Mouse (Mus musculus): ENCODE measurements around the gene Ufsp1. TPM values are rescaled to one million over a fixed set of nuclear protein-coding genes. Genes with fewer than 3 reads are reported as not detected.

The Ufsp1 gene
- polyA plus RNA-seq, 1 experiment from 2014 or later = 8.1 TPM

DNA sequence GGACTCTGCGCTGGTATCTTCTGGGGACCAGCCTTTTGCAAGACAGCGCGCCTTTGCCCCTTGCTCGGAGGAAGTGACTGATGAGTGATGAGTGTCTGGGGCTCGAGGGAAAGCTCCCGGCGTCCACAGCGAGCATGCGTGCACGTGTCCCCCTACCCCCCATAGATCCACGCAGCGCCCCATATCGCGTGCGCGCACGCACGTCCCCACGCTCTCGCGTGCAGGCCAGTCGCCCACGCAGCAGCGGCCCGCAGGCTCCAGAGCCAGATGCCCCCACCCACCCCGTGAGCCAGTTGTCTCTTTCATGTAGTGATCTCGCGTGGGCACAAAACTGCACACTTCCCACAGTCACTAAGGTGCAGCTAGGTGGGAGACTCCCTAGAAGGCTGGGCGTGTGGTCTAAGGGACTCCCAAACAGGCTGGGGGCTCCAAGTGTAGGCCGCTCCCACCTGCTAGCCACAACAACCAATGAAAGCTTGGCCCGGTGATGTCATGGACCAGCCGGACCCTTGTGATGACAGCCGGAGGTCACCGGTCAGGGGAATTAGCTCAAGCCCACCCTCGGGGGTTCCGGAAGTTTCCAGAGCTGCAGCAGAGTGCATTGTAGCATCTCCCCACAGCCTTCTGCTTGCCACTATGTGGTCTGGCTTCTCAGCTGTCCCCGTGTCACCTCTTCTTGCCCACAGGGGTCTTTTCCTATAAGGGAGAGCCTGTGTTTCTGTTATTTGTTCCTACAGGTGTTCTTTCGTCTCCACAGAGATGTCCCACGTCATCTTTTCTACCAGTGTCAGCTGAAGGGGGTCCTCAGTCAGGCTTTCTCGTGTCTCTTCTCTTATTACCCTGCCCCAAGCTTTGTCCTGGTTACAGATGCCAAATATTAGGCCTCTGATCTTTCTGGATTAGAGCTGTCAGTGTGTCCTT, 7.1 kb upstream of the Ufsp1 start, which contains the start of gene Ache:
Gene Ache (plus strand): TSS at position 488 of the 921 bp plus-strand sequence.
- peak within 1 kb of the TSS; percentile 100 for H3K4me2 ChIP-seq
- H3K4me3 ChIP-seq = peak within 1 kb of the TSS; percentile 57
- H3K27me3 ChIP-seq (replicated peaks) = peaks cover 57% of the 10 kb centered on the region
- 0 out of 2 replicates have a peak, but pooled peaks have one; percentile 3 for ATAC-seq (ENCODE audit: extremely low read depth, insufficient number of reproducible peaks, low FRiP score, low TSS enrichment)
- no peaks in the 10 kb centered on the region for H3K9me3 ChIP-seq
- H3K9ac ChIP-seq = peak within 1 kb of the TSS; percentile 79
- H3K4me1 ChIP-seq = peaks cover 39% of the 10 kb centered on the region
- 1% methylated on average over 40 of the region's 40 CpGs for WGBS
- peak within 1 kb of the TSS; percentile 57 for H3K27ac ChIP-seq (replicated peaks)
- H3K36me3 ChIP-seq = no peaks in the 10 kb centered on the region

DNA sequence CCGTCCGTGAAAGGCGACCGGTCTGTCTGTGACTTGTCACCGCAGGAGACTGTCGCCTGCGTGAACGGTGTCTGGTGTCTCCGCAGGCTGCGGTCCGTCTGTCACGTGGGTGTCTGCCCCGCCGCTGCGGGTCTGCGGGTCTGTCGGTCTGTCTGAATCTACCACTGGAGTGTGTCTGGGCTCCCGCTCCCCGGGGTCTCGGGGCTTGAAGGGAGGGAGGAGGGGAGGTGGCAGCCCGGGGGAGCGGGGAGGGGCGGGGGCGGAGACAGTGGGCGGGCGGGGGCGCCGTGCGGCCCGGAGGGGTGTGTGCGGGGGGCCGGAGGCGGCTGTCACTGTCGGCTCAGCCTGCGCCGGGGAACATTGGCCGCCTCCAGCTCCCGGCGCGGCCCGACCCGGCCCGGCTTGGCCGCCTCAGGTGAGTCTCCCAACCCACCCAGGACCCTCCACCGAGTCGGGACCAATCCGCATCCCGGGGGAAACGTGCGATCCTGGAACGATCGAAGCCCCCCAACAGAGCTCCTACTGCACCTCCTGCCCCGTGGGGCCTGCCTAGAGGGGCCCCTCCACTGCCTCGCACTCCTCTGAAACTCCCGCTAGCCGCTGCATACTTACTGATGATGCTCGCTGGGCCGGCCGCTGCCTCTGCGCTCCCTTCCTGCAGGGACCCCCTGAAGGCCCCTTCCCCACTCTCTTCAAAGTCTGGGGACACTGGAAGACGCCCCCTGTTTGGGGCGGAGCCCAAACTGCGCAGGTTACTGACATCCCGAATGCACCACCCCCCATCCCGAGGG, 6.3 kb upstream of the Ufsp1 start:
- Histone ChIP-seq H3K9me3 (no peaks in the 10 kb centered on the region), H3K27ac (replicated peaks) (peak overlapping the region; percentile 57), H3K4me3 (peak overlapping the region; percentile 57), H3K4me2 (peak overlapping the region; percentile 100), H3K9ac (peak overlapping the region; percentile 79), H3K36me3 (no peaks in the 10 kb centered on the region), H3K4me1 (peaks cover 46% of the 10 kb centered on the region), H3K27me3 (replicated peaks) (peaks cover 61% of the 10 kb centered on the region)
- ATAC-seq (ENCODE audit: extremely low read depth, insufficient number of reproducible peaks, low FRiP score, low TSS enrichment) = peak; percentile 29
- WGBS = 1% methylated on average over 63 of the region's 65 CpGs

DNA sequence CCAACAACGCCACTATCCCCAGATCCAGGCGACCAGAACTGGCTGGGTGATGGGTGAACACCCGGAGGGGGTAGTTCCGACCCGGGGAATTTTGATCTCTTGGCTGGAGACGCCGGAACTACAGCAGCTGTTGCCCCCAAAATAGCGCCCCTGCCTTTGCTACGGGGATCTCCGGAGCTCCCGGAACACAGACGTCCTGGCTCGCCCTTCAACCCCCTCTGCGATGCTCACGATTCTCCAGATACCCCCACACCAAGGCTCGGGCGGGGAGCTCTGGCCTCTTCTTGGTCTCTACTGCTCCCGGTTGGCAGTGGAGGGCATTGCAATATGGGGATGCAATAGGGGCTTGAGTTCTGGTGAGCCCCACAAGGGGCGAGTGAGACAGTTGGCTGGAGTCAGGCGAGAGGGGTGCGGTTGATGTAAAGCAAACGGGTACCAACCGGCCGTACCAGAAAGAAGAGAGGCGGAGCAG, 5.4 kb upstream of the Ufsp1 start:
- Histone ChIP-seq H3K27me3 (replicated peaks) (peaks cover 55% of the 10 kb centered on the region), H3K4me2 (peak overlapping the region; percentile 100), H3K36me3 (no peaks in the 10 kb centered on the region), H3K9ac (peak overlapping the region; percentile 79), H3K4me1 (peaks cover 53% of the 10 kb centered on the region), H3K4me3 (peak overlapping the region; percentile 57), H3K9me3 (no peaks in the 10 kb centered on the region), H3K27ac (replicated peaks) (peak overlapping the region; percentile 66)
- ATAC-seq (ENCODE audit: extremely low read depth, insufficient number of reproducible peaks, low FRiP score, low TSS enrichment) = no peak
- 1% methylated on average over 25 of the region's 25 CpGs for WGBS

DNA sequence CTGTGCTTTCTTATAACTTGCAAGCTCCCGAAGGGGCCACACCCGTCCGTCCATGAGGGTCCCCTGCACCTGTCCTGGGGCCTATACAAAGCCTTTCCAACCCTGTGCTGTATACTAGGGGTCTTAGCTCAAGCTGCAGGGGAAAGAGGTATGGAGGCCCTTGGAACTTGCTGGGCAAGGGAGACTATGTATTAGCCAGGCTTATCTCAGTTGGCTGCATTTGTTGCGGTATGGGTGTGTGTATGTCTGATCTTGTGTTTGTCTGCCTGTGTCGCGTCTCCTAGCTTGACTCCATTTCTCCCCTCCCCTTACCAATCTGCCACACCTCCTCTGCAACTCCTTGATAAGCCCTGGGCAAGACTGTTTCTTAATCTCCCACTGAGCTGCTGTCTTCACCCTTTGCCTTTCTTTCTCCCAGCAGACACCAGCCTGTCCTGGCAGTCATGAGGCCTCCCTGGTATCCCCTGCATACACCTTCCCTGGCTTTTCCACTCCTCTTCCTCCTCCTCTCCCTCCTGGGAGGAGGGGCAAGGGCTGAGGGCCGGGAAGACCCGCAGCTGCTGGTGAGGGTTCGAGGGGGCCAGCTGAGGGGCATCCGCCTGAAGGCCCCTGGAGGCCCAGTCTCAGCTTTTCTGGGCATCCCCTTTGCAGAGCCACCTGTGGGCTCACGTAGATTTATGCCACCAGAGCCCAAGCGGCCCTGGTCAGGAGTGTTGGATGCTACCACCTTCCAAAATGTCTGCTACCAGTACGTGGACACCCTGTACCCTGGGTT, 4.7 kb upstream of the Ufsp1 start:
- 46% methylated on average over 13 of the region's 13 CpGs for WGBS
- no peaks in the 10 kb centered on the region for H3K36me3 ChIP-seq
- ATAC-seq (ENCODE audit: extremely low read depth, insufficient number of reproducible peaks, low FRiP score, low TSS enrichment) = no peak
- peaks cover 55% of the 10 kb centered on the region for H3K27me3 ChIP-seq (replicated peaks)
- H3K27ac ChIP-seq (replicated peaks) = peak overlapping the region; percentile 66
- no peaks in the 10 kb centered on the region for H3K9me3 ChIP-seq
- peak overlapping the region; percentile 100 for H3K4me2 ChIP-seq
- H3K9ac ChIP-seq = peak overlapping the region; percentile 79
- peaks cover 55% of the 10 kb centered on the region for H3K4me1 ChIP-seq
- H3K4me3 ChIP-seq = peak overlapping the region; percentile 57

DNA sequence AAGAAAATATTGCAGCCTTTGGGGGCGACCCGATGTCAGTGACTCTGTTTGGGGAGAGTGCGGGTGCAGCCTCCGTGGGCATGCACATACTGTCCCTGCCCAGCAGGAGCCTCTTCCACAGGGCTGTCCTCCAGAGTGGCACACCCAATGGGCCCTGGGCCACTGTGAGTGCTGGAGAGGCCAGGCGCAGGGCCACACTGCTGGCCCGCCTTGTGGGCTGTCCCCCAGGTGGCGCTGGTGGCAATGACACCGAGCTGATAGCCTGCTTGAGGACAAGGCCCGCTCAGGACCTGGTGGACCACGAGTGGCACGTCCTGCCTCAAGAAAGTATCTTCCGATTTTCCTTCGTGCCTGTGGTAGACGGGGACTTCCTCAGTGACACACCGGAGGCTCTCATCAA, 3.8 kb upstream of the Ufsp1 start:
- no peaks in the 10 kb centered on the region for H3K9me3 ChIP-seq
- no peak for ATAC-seq (ENCODE audit: extremely low read depth, insufficient number of reproducible peaks, low FRiP score, low TSS enrichment)
- H3K27ac ChIP-seq (replicated peaks) = peak overlapping the region; percentile 66; the same call in 1 of the 2 replicates
- WGBS = 19% methylated on average over 15 of the region's 15 CpGs
- H3K4me2 ChIP-seq = peak overlapping the region; percentile 100
- H3K36me3 ChIP-seq = peaks cover 7% of the 10 kb centered on the region
- H3K9ac ChIP-seq = no peak overlapping the region; the same call in 1 of the 2 replicates
- H3K4me1 ChIP-seq = peaks cover 64% of the 10 kb centered on the region
- H3K4me3 ChIP-seq = peak overlapping the region; percentile 57
- peaks cover 55% of the 10 kb centered on the region for H3K27me3 ChIP-seq (replicated peaks)

DNA sequence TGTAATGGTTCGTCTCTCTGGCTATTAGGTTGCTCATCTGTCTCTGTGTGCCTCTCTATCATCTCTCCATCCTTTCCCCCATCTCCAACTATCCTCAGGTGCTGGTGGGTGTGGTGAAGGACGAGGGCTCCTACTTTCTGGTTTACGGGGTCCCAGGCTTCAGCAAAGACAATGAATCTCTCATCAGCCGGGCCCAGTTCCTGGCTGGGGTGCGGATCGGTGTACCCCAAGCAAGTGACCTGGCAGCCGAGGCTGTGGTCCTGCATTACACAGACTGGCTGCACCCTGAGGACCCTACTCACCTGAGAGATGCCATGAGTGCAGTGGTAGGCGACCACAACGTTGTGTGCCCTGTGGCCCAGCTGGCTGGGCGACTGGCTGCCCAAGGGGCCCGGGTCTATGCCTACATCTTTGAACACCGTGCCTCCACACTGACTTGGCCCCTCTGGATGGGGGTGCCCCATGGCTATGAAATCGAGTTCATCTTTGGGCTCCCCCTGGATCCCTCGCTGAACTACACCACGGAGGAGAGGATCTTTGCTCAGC, 3.0 kb upstream of the Ufsp1 start:
- Histone ChIP-seq H3K9ac (no peak overlapping the region), H3K27me3 (replicated peaks) (peaks cover 55% of the 10 kb centered on the region), H3K4me2 (peak overlapping the region; percentile 100), H3K4me3 (peak overlapping the region; percentile 17; the same call in 1 of the 2 replicates), H3K27ac (replicated peaks) (no peak overlapping the region), H3K9me3 (no peaks in the 10 kb centered on the region), H3K4me1 (peaks cover 66% of the 10 kb centered on the region), H3K36me3 (peaks cover 15% of the 10 kb centered on the region)
- WGBS = 74% methylated on average over 15 of the region's 15 CpGs
- ATAC-seq (ENCODE audit: extremely low read depth, insufficient number of reproducible peaks, low FRiP score, low TSS enrichment) = no peak

DNA sequence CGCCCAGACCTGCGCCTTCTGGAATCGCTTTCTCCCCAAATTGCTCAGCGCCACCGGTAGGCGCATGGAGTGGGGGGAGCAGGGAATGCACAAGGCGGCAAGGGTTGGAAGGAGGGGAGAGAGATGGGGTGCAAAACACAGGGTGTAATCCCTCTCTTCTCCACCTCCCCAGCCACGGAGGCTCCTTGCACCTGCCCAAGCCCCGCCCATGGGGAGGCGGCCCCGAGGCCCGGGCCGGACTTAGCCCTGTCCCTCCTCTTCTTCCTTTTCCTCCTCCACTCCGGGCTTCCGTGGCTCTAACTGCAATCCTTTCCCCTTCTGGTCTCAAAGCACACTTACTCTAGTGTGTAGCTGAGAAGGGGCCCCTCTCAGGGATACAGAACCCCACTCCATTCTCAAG, 1.1 kb upstream of the Ufsp1 start:
- 0% methylated on average over 14 of the region's 15 CpGs for WGBS
- H3K4me1 ChIP-seq = peaks cover 51% of the 10 kb centered on the region

DNA sequence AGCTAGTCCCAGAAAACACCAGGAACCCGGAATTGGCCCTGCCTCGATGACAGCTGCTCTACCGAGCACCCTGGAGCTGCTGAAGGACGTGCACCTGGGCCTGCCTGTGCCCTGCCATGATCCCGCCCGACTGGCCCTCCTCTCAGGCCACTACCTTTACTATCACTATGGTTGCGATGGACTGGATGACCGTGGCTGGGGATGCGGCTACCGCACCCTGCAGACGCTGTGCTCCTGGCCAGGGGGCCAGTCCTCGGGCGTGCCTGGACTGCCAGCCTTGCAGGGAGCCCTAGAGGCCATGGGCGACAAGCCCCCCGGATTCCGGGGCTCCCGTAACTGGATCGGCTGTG, 290 bp downstream of the Ufsp1 start:
- Histone ChIP-seq H3K27me3 (replicated peaks) (peaks cover 29% of the 10 kb centered on the region), H3K36me3 (peaks cover 47% of the 10 kb centered on the region), H3K9ac (peak overlapping the region; percentile 88), H3K9me3 (no peaks in the 10 kb centered on the region), H3K27ac (replicated peaks) (peak overlapping the region; percentile 94), H3K4me3 (peak overlapping the region; percentile 70), H3K4me1 (peaks cover 37% of the 10 kb centered on the region), H3K4me2 (peak overlapping the region; percentile 100)
- WGBS = 6% methylated on average over 18 of the region's 18 CpGs
- ATAC-seq (ENCODE audit: extremely low read depth, insufficient number of reproducible peaks, low FRiP score, low TSS enrichment) = 0 out of 2 replicates have a peak, but pooled peaks have one; percentile 16

More for the DNA sequence above, 1.1 kb upstream of the Ufsp1 start:
- H3K4me3 ChIP-seq = peak overlapping the region; percentile 70
- peaks cover 42% of the 10 kb centered on the region for H3K27me3 ChIP-seq (replicated peaks)
- peaks cover 33% of the 10 kb centered on the region for H3K36me3 ChIP-seq
- peak overlapping the region; percentile 94 for H3K27ac ChIP-seq (replicated peaks)
- peak; percentile 44; the same call in 1 of the 2 replicates for ATAC-seq (ENCODE audit: extremely low read depth, insufficient number of reproducible peaks, low FRiP score, low TSS enrichment)
- H3K9ac ChIP-seq = peak overlapping the region; percentile 94
- H3K9me3 ChIP-seq = no peaks in the 10 kb centered on the region
- peak overlapping the region; percentile 100 for H3K4me2 ChIP-seq

DNA sequence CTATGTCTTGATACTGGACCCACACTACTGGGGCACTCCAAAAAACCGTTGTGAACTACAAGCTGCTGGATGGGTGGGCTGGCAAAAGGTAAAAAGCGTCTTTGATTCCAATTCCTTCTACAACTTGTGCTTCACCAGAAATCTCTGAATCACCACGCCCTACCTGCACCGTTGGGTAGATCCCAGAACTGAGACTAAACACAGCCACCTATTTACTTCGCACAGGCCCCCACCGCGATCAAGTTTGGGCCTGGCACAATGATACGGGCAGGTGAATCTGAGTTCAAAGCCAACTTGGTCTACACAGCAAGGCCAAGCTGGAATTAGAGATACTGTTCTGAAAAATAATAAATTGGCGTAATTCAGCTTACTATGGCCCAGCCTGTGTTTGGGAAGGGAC, 867 bp downstream of the Ufsp1 start:
- ATAC-seq (ENCODE audit: extremely low read depth, insufficient number of reproducible peaks, low FRiP score, low TSS enrichment) = no peak
- H3K4me2 ChIP-seq = peak overlapping the region; percentile 100
- peaks cover 24% of the 10 kb centered on the region for H3K27me3 ChIP-seq (replicated peaks)
- no peaks in the 10 kb centered on the region for H3K9me3 ChIP-seq
- peak overlapping the region; percentile 88 for H3K9ac ChIP-seq
- H3K4me3 ChIP-seq = peak overlapping the region; percentile 70
- peaks cover 32% of the 10 kb centered on the region for H3K4me1 ChIP-seq
- 76% methylated on average over 9 of the region's 9 CpGs for WGBS
- peak overlapping the region; percentile 94; the same call in 1 of the 2 replicates for H3K27ac ChIP-seq (replicated peaks)
- peaks cover 53% of the 10 kb centered on the region for H3K36me3 ChIP-seq

DNA sequence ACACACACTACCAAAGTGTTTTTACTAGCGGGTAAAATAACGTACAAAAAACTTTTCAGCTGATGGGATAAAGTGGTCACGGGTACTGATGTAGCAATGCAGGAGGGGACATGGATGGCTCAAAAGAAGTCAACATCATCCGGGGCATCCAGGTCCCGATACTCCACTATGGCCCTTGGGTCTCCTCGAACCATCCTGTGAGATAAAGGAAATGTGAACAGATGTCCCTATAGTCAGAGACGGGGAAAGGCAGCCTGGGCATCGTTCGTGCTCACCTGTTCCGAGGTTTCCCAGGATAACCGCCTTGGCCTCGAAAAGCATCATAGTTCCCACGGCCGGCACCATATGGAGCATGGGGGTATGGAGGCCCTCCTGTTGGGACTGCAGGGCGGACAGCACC, 1.3 kb downstream of the Ufsp1 start:
- peak overlapping the region; percentile 100; the same call in 1 of the 2 replicates for H3K4me2 ChIP-seq
- H3K4me1 ChIP-seq = peaks cover 28% of the 10 kb centered on the region

More for the DNA sequence above, 1.3 kb downstream of the Ufsp1 start:
- Histone ChIP-seq H3K4me3 (no peak overlapping the region), H3K36me3 (peaks cover 57% of the 10 kb centered on the region), H3K9ac (no peak overlapping the region; the same call in 1 of the 2 replicates), H3K27me3 (replicated peaks) (peaks cover 19% of the 10 kb centered on the region), H3K9me3 (no peaks in the 10 kb centered on the region), H3K27ac (replicated peaks) (no peak overlapping the region)
- WGBS = 90% methylated on average over 15 of the region's 15 CpGs
- ATAC-seq (ENCODE audit: extremely low read depth, insufficient number of reproducible peaks, low FRiP score, low TSS enrichment) = no peak

All from heart, embryonic 13.5 days (tissue).